Mouse (Mus musculus): ENCODE data around the gene Ubtf. TPM values are rescaled to one million over a fixed set of nuclear protein-coding genes. Genes with fewer than 3 reads are reported as not detected.
"Not testable (repeated sequence)": the region's sequence is repeated elsewhere in the genome, so short reads cannot be mapped to it uniquely, and the experiment has no call there.

Ubtf gene
- polyA plus RNA-seq (2012; ENCODE audit: insufficient read depth, insufficient read length, missing spikeins) = 59.0 and 59.7 TPM in 2 replicates

- peak within 1 kb of the TSS; percentile 77 for H3K27ac ChIP-seq (ENCODE audit: insufficient read depth, low read depth, low read length)
- H3K4me3 ChIP-seq (ENCODE audit: insufficient read depth, low read length) = peak within 1 kb of the TSS; percentile 86
- peaks cover 16% of the 10 kb centered on the region for H3K4me1 ChIP-seq (ENCODE audit: control insufficient read depth, insufficient read depth, low read length)
- no peak for TF ChIP-seq CTCF (IDR thresholded peaks at IDR 0.05; ENCODE audit: low read depth, low read length)
- TF ChIP-seq POLR2A (IDR thresholded peaks at IDR 0.05; ENCODE audit: borderline replicate concordance, low read depth, low read length) = 0 out of 2 replicates have a peak, but pooled peaks have one; percentile 11
Observed at GRCm38 (mm10) chr11:102319410-102319792, at the start of gene Ubtf. Gene Ubtf, minus strand, starts transcription at chr11:102319742.

GRCm38 (mm10) chr11:102369263-102369662 is 49.7 kb upstream of the Ubtf start:
- Histone ChIP-seq H3K27ac (ENCODE audit: insufficient read depth, low read depth, low read length) (no peak overlapping the region), H3K4me3 (ENCODE audit: insufficient read depth, low read length) (no peak overlapping the region), H3K4me1 (ENCODE audit: control insufficient read depth, insufficient read depth, low read length) (no peaks in the 10 kb centered on the region)
- TF ChIP-seq POLR2A (IDR thresholded peaks at IDR 0.05; ENCODE audit: borderline replicate concordance, low read depth, low read length) (no peak), CTCF (IDR thresholded peaks at IDR 0.05; ENCODE audit: low read depth, low read length) (no peak)

DNA sequence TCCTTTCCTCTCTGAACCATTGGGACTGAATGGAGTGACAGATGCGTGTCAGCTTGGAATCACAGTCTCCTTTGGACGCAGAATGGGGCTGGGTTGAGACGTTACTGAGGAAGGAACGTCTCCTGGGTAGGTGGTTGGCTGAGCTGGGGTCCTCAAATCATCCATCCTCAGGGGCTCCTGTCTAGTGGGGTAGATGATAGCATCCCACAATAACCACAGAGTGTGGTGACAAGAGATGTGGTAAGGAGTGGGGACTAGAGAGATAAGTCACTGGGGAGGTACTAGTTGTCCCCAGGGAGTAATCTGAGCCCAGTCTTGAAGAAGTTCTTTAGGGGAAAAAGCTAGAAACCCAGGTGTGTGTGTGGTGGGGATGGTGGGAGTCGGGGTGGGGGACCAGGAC is 48.8 kb upstream of the Ubtf start:
- no peak for TF ChIP-seq POLR2A (IDR thresholded peaks at IDR 0.05; ENCODE audit: borderline replicate concordance, low read depth, low read length)
- TF ChIP-seq CTCF (IDR thresholded peaks at IDR 0.05; ENCODE audit: low read depth, low read length) = no peak
- H3K4me1 ChIP-seq (ENCODE audit: control insufficient read depth, insufficient read depth, low read length) = no peaks in the 10 kb centered on the region
- H3K27ac ChIP-seq (ENCODE audit: insufficient read depth, low read depth, low read length) = no peak overlapping the region
- no peak overlapping the region for H3K4me3 ChIP-seq (ENCODE audit: insufficient read depth, low read length)

DNA sequence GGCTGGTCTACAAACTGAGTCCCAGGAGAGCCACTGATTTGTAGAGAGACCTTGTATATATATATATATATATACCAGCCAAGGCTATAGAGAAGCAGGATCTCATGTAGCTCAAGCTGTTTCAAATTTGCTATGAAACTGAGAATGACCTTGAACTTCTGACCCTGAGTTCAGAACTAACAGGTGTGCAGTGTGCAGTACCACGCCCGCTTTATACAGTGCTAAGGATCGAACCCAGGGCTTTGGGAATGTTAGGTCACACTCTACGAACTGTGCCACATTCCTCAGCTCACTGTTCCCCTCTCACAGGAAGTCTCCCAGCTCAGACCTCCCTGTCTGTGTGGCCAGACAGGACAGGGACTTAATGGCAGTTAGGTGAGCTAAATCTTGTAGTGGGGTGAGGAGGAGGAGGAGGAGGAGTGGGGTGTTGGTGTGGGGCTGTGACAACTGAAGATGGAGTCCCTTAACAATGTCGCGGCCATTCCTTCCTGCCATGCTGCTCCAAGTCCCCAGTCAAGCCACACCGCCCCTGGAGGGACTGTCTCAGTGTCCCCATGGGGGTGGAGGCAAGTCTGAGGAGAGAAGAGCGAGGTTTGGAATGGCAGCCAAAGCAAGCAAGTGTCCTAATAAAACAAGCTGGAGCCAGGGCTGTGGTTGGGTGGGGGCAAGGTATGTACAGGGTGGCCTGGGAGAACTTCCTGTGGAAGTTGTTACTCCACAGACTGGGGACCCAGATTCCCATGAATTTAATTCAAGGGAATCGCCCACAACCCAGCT is 48.1 kb upstream of the Ubtf start:
- no peak overlapping the region for H3K4me3 ChIP-seq (ENCODE audit: insufficient read depth, low read length)
- no peaks in the 10 kb centered on the region for H3K4me1 ChIP-seq (ENCODE audit: control insufficient read depth, insufficient read depth, low read length)
- TF ChIP-seq POLR2A (IDR thresholded peaks at IDR 0.05; ENCODE audit: borderline replicate concordance, low read depth, low read length) = no peak
- no peak for TF ChIP-seq CTCF (IDR thresholded peaks at IDR 0.05; ENCODE audit: low read depth, low read length)
- no peak overlapping the region for H3K27ac ChIP-seq (ENCODE audit: insufficient read depth, low read depth, low read length)

DNA sequence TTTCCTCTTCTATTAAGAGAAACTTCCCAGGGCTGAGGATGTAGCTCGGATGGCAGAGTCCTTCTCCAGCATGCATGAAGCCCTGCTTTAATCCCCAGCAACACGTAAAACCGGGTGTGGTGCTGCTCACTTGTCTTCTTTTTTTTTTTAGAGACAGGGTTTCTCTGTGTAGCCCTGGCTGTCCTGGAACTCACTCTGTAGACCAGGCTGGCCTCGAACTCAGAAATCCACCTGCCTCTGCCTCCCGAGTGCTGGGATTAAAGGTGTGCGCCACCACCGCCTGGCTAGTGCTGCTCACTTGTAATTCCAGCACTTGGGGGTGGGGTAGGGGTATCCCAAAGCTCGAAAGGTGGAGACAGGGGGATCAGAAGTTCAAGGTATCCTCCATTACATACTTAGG is 46.6 kb upstream of the Ubtf start, which contains the start of gene Slc4a1:
Gene Slc4a1, minus strand, starts transcription at position 101 of the 400 bp plus-strand sequence.
- not testable (repeated sequence) for H3K27ac ChIP-seq (ENCODE audit: insufficient read depth, low read depth, low read length); H3K4me1 ChIP-seq (ENCODE audit: control insufficient read depth, insufficient read depth, low read length); H3K4me3 ChIP-seq (ENCODE audit: insufficient read depth, low read length)

GRCm38 (mm10) chr11:102365699-102366098 is 46.2 kb upstream of the Ubtf start:
- no peaks in the 10 kb centered on the region for H3K4me1 ChIP-seq (ENCODE audit: control insufficient read depth, insufficient read depth, low read length)
- H3K4me3 ChIP-seq (ENCODE audit: insufficient read depth, low read length) = no peak overlapping the region
- TF ChIP-seq POLR2A (IDR thresholded peaks at IDR 0.05; ENCODE audit: borderline replicate concordance, low read depth, low read length) = no peak
- TF ChIP-seq CTCF (IDR thresholded peaks at IDR 0.05; ENCODE audit: low read depth, low read length) = no peak
- H3K27ac ChIP-seq (ENCODE audit: insufficient read depth, low read depth, low read length) = no peak overlapping the region

DNA sequence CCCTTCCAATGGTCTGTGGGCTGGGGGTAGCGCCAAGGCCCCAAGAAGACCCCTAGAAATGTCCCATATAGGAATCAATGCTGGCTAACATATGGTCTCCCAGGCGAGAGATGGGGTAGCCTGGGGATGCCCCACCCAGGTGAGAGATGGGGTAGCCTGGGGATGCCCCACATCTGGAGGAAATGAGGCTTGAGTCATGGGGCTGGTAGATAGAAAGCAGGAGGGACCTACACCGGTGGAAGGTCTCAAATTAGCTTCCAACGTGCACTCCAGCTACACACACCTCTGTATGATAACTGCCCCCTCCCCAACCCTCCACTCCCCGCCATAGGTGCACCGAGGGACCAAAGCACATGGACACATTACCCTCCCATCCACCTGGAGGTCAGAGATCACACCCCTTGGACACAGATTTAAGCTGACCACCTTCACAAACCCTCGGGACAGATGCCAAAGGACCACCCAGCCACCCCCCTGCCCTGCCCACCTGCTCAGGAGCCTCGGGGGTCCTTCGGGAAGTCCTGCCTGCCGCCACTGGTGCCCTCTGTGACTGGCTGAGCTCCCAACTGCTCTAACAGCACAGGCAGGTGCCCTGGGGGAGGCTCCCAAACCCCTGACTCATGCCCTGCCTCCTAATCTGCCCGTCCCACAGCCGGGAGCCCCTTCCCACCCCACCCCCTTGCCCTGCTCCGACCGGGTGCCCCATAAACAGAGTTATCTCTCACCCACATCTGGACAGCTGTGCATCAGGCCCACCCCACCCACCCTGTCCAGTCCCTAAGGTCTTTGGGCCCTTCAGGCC is 45.2 kb upstream of the Ubtf start:
- Histone ChIP-seq H3K4me3 (ENCODE audit: insufficient read depth, low read length) (no peak overlapping the region), H3K4me1 (ENCODE audit: control insufficient read depth, insufficient read depth, low read length) (no peaks in the 10 kb centered on the region), H3K27ac (ENCODE audit: insufficient read depth, low read depth, low read length) (no peak overlapping the region)
- TF ChIP-seq CTCF (IDR thresholded peaks at IDR 0.05; ENCODE audit: low read depth, low read length) (no peak), POLR2A (IDR thresholded peaks at IDR 0.05; ENCODE audit: borderline replicate concordance, low read depth, low read length) (no peak)

DNA sequence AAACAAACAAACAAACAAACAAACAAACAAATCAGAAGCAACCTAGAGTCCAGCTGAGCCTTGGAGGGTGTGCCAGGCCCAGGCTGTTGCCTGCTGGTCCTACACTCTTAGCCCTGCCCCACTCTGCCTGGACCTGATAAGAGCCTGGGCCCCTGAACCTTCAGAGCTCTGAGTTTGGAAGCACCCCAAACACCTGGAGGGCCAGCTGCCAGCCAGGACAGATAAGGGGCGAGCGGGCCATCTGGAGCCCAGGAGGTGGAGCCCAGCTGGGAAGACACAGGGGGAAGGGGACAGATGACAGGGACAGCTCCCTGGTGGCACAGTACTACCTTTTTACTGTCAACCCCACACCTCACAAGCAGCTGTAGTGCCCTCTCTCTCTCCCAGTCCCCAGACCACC is 44.1 kb upstream of the Ubtf start:
- Histone ChIP-seq H3K4me3 (ENCODE audit: insufficient read depth, low read length) (no peak overlapping the region), H3K27ac (ENCODE audit: insufficient read depth, low read depth, low read length) (no peak overlapping the region), H3K4me1 (ENCODE audit: control insufficient read depth, insufficient read depth, low read length) (no peaks in the 10 kb centered on the region)
- TF ChIP-seq POLR2A (IDR thresholded peaks at IDR 0.05; ENCODE audit: borderline replicate concordance, low read depth, low read length) = no peak
- no peak for TF ChIP-seq CTCF (IDR thresholded peaks at IDR 0.05; ENCODE audit: low read depth, low read length)

GRCm38 (mm10) chr11:102361776-102362495 is 42.4 kb upstream of the Ubtf start:
- no peak for TF ChIP-seq POLR2A (IDR thresholded peaks at IDR 0.05; ENCODE audit: borderline replicate concordance, low read depth, low read length)
- TF ChIP-seq CTCF (IDR thresholded peaks at IDR 0.05; ENCODE audit: low read depth, low read length) = no peak
- Histone ChIP-seq H3K4me3 (ENCODE audit: insufficient read depth, low read length) (no peak overlapping the region), H3K27ac (ENCODE audit: insufficient read depth, low read depth, low read length) (no peak overlapping the region), H3K4me1 (ENCODE audit: control insufficient read depth, insufficient read depth, low read length) (no peaks in the 10 kb centered on the region)
